Mouse (Mus musculus): Measurements from ENCODE around the gene Det1. TPM values are rescaled to one million over a fixed set of nuclear protein-coding genes. Genes with fewer than 3 reads are reported as not detected.
A peak's percentile ranks its signal among the peaks of the same experiment; 100 is the strongest.

Gene Det1
- polyA plus RNA-seq, 1 experiment from 2014 or later: 11.2 TPM

GRCm38 (mm10) chr7:78793895-78794570, 53.0 kb downstream of the Det1 start:
- H3K36me3 ChIP-seq (ENCODE audit: control insufficient read depth, insufficient read depth): peaks cover 18% of the 10 kb centered on the region
- no peaks in the 10 kb centered on the region for H3K9me3 ChIP-seq (ENCODE audit: control insufficient read depth)
- no peak for ATAC-seq
- no peak overlapping the region for H3K9ac ChIP-seq (ENCODE audit: low read depth, low read length)
- H3K27me3 ChIP-seq (replicated peaks; ENCODE audit: control insufficient read depth, insufficient read depth, low read length): no peaks in the 10 kb centered on the region
- no peak overlapping the region for H3K4me3 ChIP-seq (ENCODE audit: low read depth, low read length)
- WGBS: 88% methylated on average over 13 of the region's 13 CpGs
- no peaks in the 10 kb centered on the region for H3K4me1 ChIP-seq (replicated peaks; ENCODE audit: control insufficient read depth, insufficient read depth, low read length)
- H3K27ac ChIP-seq (ENCODE audit: low read depth, low read length): no peak overlapping the region
- no peak for TF ChIP-seq CTCF (IDR thresholded peaks at IDR 0.05; ENCODE audit: low read depth)
- H3K4me2 ChIP-seq (replicated peaks; ENCODE audit: low read depth): no peak overlapping the region

- peaks cover 23% of the 10 kb centered on the region for H3K36me3 ChIP-seq (ENCODE audit: control insufficient read depth, insufficient read depth)
- WGBS: 79% methylated on average over 15 of the region's 15 CpGs
Measured at GRCm38 (mm10) chr7:78791359-78792222, 55.5 kb downstream of the Det1 start.

GRCm38 (mm10) chr7:78787793-78788380, 59.2 kb downstream of the Det1 start:
- Histone ChIP-seq H3K36me3 (ENCODE audit: control insufficient read depth, insufficient read depth) (peaks cover 27% of the 10 kb centered on the region), H3K9me3 (ENCODE audit: control insufficient read depth) (no peaks in the 10 kb centered on the region), H3K9ac (ENCODE audit: low read depth, low read length) (no peak overlapping the region), H3K27ac (ENCODE audit: low read depth, low read length) (no peak overlapping the region), H3K4me2 (replicated peaks; ENCODE audit: low read depth) (no peak overlapping the region), H3K4me3 (ENCODE audit: low read depth, low read length) (no peak overlapping the region), H3K4me1 (replicated peaks; ENCODE audit: control insufficient read depth, insufficient read depth, low read length) (no peaks in the 10 kb centered on the region), H3K27me3 (replicated peaks; ENCODE audit: control insufficient read depth, insufficient read depth, low read length) (no peaks in the 10 kb centered on the region)
- WGBS: 90% methylated on average over 12 of the region's 12 CpGs
- TF ChIP-seq CTCF (IDR thresholded peaks at IDR 0.05; ENCODE audit: low read depth): no peak
- no peak for ATAC-seq

More at GRCm38 (mm10) chr7:78791359-78792222, 55.5 kb downstream of the Det1 start:
- Histone ChIP-seq H3K27ac (ENCODE audit: low read depth, low read length) (no peak overlapping the region), H3K4me1 (replicated peaks; ENCODE audit: control insufficient read depth, insufficient read depth, low read length) (no peaks in the 10 kb centered on the region), H3K4me2 (replicated peaks; ENCODE audit: low read depth) (no peak overlapping the region), H3K4me3 (ENCODE audit: low read depth, low read length) (no peak overlapping the region), H3K9me3 (ENCODE audit: control insufficient read depth) (no peaks in the 10 kb centered on the region), H3K9ac (ENCODE audit: low read depth, low read length) (no peak overlapping the region), H3K27me3 (replicated peaks; ENCODE audit: control insufficient read depth, insufficient read depth, low read length) (no peaks in the 10 kb centered on the region)
- peak; percentile 39 for ATAC-seq
- TF ChIP-seq CTCF (IDR thresholded peaks at IDR 0.05; ENCODE audit: low read depth): peak; percentile 98

DNA sequence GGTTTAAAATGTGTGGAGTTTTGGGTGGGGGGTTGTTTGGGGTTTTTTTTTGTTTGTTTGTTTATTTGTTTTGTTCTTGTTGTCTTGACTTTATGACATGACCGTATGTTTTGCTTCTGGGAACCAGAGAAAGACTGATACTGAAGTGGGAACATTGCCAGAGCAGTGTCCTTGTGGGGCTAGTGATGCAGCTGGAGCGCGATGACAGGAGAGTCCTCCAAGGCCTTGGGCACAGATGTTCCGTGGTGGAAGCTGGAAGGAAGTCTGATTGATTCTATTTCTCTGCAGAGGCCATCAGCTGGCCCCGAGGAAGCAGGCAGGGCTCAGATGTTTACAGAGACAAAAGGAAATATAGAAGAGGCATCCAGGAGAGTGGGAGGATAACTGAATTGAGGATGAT, 61.2 kb downstream of the Det1 start:
- no peak for ATAC-seq

DNA sequence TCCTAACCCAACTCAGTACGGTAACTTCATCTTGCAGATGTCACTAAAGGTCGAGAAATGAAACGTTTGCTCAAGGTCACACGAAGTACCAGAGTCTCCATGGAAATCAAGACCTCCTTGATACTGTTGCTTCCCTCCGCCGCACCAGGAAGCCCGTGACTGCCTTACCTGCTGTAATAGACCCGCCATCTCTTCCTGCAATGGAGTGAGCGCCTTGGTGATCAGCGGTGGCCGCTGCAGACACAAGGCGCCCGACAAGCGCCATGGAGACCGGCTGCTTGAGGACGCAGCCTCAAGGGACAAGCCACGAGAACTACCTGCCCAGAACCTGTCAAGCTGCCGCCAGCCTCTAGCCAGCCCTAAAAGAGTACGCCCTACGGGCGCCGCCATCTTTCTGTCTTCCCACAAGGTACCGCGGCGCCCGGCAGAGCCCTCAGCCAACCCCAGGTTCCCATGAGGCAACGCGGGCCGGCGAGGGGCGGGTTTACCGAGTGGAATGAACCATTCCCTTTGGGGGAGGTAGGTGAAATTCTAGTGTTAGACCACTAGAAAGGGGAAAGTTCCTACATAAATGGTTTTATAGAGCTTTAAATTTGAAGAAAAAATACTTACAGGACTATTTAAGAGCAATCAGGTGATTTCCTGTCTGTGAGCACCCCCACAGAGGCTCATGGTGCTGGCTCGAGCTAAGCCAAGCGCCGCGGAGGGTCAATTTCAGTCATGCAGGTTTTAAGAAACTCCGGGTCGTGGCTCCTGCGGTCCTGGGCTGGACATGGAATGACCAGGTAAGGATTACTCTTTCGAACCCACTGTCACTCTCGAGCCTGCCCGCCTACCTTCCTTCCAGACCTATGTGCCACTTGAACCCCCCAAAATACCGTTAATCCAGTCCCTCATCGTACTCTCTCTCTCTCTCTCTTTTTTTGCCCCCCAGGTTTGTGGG, 64.2 kb downstream of the Det1 start, which contains the start of the genes Mrps11 and Mrpl46:
Gene Mrps11, plus strand, starts transcription at position 481 of the 943 bp plus-strand sequence.
Gene Mrpl46, minus strand, starts transcription at position 893 of the 943 bp plus-strand sequence.
- no peaks in the 10 kb centered on the region for H3K9me3 ChIP-seq (ENCODE audit: control insufficient read depth)
- no peak for TF ChIP-seq CTCF (IDR thresholded peaks at IDR 0.05; ENCODE audit: low read depth)
- peak within 1 kb of the TSS; percentile 97 for H3K4me3 ChIP-seq (ENCODE audit: low read depth, low read length)
- peak within 1 kb of the TSS; percentile 11; the same call in 1 of the 2 replicates for H3K27ac ChIP-seq (ENCODE audit: low read depth, low read length)
- peaks cover 26% of the 10 kb centered on the region for H3K36me3 ChIP-seq (ENCODE audit: control insufficient read depth, insufficient read depth)
- WGBS: under 1% methylated on average over 44 of the region's 44 CpGs
- H3K4me1 ChIP-seq (replicated peaks; ENCODE audit: control insufficient read depth, insufficient read depth, low read length): peaks cover 7% of the 10 kb centered on the region; the same call in 1 of the 2 replicates
- peak within 1 kb of the TSS; percentile 85 for H3K9ac ChIP-seq (ENCODE audit: low read depth, low read length)
- peak within 1 kb of the TSS; percentile 93 for H3K4me2 ChIP-seq (replicated peaks; ENCODE audit: low read depth)
- no peaks in the 10 kb centered on the region for H3K27me3 ChIP-seq (replicated peaks; ENCODE audit: control insufficient read depth, insufficient read depth, low read length)
- peak; percentile 98 for ATAC-seq

More for the DNA sequence above, 61.2 kb downstream of the Det1 start:
- peaks cover 21% of the 10 kb centered on the region for H3K36me3 ChIP-seq (ENCODE audit: control insufficient read depth, insufficient read depth)
- H3K27me3 ChIP-seq (replicated peaks; ENCODE audit: control insufficient read depth, insufficient read depth, low read length): no peaks in the 10 kb centered on the region
- 62% methylated on average over 5 of the region's 5 CpGs for WGBS
- TF ChIP-seq CTCF (IDR thresholded peaks at IDR 0.05; ENCODE audit: low read depth): no peak
- H3K4me3 ChIP-seq (ENCODE audit: low read depth, low read length): no peak overlapping the region
- no peak overlapping the region for H3K9ac ChIP-seq (ENCODE audit: low read depth, low read length)
- H3K4me1 ChIP-seq (replicated peaks; ENCODE audit: control insufficient read depth, insufficient read depth, low read length): peaks cover 7% of the 10 kb centered on the region; the same call in 1 of the 2 replicates
- no peak overlapping the region for H3K27ac ChIP-seq (ENCODE audit: low read depth, low read length)
- no peaks in the 10 kb centered on the region for H3K9me3 ChIP-seq (ENCODE audit: control insufficient read depth)
- no peak overlapping the region for H3K4me2 ChIP-seq (replicated peaks; ENCODE audit: low read depth)

Measured in intestine, postnatal 0 days (tissue).